Comparison of ENCODE assay signal across 12 mouse cellular contexts in genomic region chr12:106034761-106035160, GRCm38 (mm10). TPM values are rescaled to one million over a fixed set of nuclear protein-coding genes. Genes with fewer than 3 reads are reported as not detected.
A peak's percentile ranks its signal among the peaks of the same experiment; 100 is the strongest.
DNase-seq lines count a peak whose midpoint lies in the region; ATAC-seq lines count a peak whose summit lies in the region.
"Had no signal": no experiment of that assay in that cellular context is flagged by ENCODE, and none has a peak within 500 bp of the region (broad histone marks: within the 10 kb centered on the region; RNA-seq: fewer than 3 reads in every experiment).

No protein-coding gene starts in this region.

- peak; percentile 23 for DNase-seq in thymus, postnatal 0 days (ENCODE audit: low spot score)
- no peak for DNase-seq in thymus, postnatal 14 days
- DNase-seq in T-cell, adult 2 months (ENCODE audit: low spot score) = peak; percentile 25
- DNase-seq in urinary bladder, postnatal 10 days (ENCODE audit: low spot score) = no peak
- DNase-seq in right cerebral cortex, postnatal 10 days (ENCODE audit: low spot score in 2 of 2) = no peak
- DNase-seq: adrenal gland, postnatal 14 days; cerebellum, adult 2 months; cerebellum, postnatal 10 days; forebrain, postnatal 0 days; gastrocnemius, postnatal 25 days had no signal

- ATAC-seq in inflammation-experienced regulatory T-cells, adult 6 months = peak; percentile 27
- ATAC-seq: forebrain, embryonic 13.5 days; forebrain, postnatal 0 days had no signal

RNA-seq across cellular contexts. Expression of gene Vrk1, which starts 24.7 kb away (rescaled TPM):
- polyA plus RNA-seq in thymus, postnatal 0 days (2015; fragmentation: Nextera tagmentation; extraction: Ambion mirVana) = 112 and 116 TPM in 2 replicates
- polyA plus RNA-seq in inflammation-experienced regulatory T-cells, adult 6 months (2017; shearing (Covaris generic)) = 100 to 1,000 TPM; 124 to 151 (median 151) TPM

Comparison
In these comparisons a context has a peak if more than half of its experiments do, and no peak if none do; other contexts are left out.
1. DNase-seq: peak in thymus, postnatal 0 days (single experiment) and T-cell, adult 2 months (single experiment); none in thymus, postnatal 14 days (single experiment), urinary bladder, postnatal 10 days (single experiment) and right cerebral cortex, postnatal 10 days (0 of 2).